Mouse (Mus musculus) bone marrow, adult 2 months (tissue): ENCODE data around the gene Fam160a2.

Experiments used
- CTCF ChIP-seq: fragments of 200-500 bp; IDR thresholded peaks from 2 replicates; pipeline ENCODE4 v1.5.1; 2011; ENCODE audit warnings: low read length, control low read depth; ENCODE audit not compliant: control insufficient read depth, insufficient read depth
- POLR2A ChIP-seq: fragments of 200-500 bp; IDR thresholded peaks from 2 replicates; pipeline ENCODE4 v1.6.1; 2011; ENCODE audit warnings: low read depth, mild to moderate bottlenecking, control low read depth, low read length, borderline replicate concordance; ENCODE audit not compliant: control insufficient read depth

DNA sequence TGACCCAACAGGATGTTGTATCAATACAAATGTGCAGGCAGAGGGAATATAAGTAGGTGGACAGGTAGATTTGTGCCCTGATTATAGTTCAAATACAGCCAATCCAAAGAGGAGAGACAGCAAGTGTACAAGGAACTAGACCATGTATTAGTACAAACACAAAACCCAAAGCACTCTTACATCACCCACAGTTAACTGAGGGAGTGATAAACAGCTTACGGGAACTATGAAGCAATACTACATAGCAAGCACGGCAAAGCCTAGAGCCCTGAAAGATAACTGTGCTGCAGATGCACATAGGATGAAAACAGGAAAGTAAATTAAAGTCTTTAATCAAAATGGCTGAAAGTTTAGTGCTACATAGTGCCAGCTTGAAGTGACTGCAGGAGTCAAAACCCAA is 12.2 kb downstream of the Fam160a2 start:
- no peak for TF ChIP-seq CTCF
- TF ChIP-seq POLR2A: no peak
